Mouse (Mus musculus) olfactory bulb, adult 2 months (tissue): Measurements from ENCODE around the gene Abraxas2.

Source experiments
- CTCF ChIP-seq: fragments of 200-500 bp; IDR thresholded peaks from 2 replicates; pipeline ENCODE4 v1.5.1; 2012; ENCODE audit warnings: low read depth, mild to moderate bottlenecking, low read length, moderate library complexity; ENCODE audit not compliant: insufficient read depth
- POLR2A ChIP-seq: fragments of 200-500 bp; IDR thresholded peaks from 2 replicates; pipeline ENCODE4 v1.6.1; 2012; ENCODE audit warnings: mild to moderate bottlenecking, low read depth, low read length, moderate library complexity; ENCODE audit not compliant: insufficient read depth

DNA sequence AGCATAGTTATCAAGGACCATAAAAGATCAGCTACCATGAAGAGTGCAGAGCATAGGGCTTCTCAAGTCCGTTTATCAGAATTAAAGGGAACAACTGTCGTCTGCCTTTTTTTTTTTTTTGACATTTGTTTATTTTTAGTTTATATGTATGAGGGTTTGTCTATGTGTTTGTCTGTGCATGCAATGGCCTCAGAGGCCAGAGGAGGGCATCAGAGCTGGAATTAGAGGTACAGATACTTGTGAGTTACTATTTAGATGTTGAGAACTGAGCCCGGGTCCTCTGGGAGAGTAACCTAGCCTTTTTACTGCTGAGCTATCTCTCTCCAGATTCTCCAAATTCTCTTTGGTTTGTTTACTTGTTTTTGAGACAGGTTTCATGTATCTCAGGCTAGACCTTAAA is 44.8 kb downstream of the Abraxas2 start:
- TF ChIP-seq POLR2A = no peak
- no peak for TF ChIP-seq CTCF
